ENCODE assay signal across 9 mouse cellular contexts in the genomic region with DNA sequence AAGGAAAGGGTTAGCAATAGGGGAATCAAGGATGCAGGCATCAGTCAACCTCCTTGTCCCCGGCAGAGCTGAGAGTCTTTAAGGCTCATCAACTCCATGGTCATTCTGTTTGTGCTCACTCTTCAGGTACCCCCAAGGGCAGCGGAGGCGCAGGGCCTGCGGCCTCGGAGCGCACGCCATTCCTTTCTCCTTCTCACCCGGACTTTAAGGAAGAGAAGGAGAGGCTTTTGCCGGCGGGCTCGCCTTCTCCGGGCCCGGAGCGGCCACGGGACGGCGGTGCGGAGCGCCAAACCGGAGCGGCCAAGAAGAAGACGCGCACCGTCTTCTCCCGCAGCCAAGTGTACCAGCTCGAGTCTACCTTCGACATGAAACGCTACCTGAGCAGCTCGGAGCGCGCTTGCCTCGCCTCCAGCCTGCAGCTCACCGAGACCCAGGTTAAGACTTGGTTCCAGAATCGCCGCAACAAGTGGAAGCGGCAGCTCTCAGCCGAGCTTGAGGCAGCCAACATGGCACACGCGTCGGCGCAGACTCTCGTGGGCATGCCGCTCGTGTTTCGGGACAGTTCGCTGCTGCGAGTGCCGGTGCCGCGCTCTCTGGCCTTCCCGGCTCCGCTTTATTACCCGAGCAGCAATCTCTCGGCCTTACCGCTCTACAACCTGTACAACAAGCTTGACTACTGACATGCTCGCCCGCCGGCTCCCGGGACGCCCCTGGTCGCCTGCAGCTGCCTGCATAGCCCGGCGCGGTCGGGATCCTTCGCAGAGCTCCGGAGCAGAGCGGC. TPM values are rescaled to one million over a fixed set of nuclear protein-coding genes. Genes with fewer than 3 reads are reported as not detected.
DNase-seq lines count a peak whose midpoint lies in the region; ATAC-seq and TF ChIP-seq lines count a peak whose summit lies in the region.
"Had no signal": no experiment of that assay in that cellular context is flagged by ENCODE, and none has a peak within 500 bp of the region (broad histone marks: within the 10 kb centered on the region; RNA-seq: fewer than 3 reads in every experiment).

No protein-coding gene starts in this region.

- ATAC-seq in forebrain, embryonic 11.5 days (replicated peaks; ENCODE audit: low FRiP score): no peak

- peak; percentile 62 for DNase-seq in kidney, adult 18-20 months
- no peak for DNase-seq in kidney, postnatal 14 days
- no peak for DNase-seq in ES-E14 (ENCODE audit: low read depth, low spot score)
- peak; percentile 81 for DNase-seq in forebrain, embryonic 11.5 days (ENCODE audit: low spot score)
- peak; percentile 41 for DNase-seq in kidney, postnatal 10 days
- DNase-seq in neural tube, embryonic 10.5 days (ENCODE audit: extremely low spot score, low spot score): peak; percentile 74
- DNase-seq in left cerebral cortex, adult 2 months (ENCODE audit: extremely low spot score in 1 of 2, low spot score in 2 of 2): no peak
- no peak for DNase-seq in frontal cortex, adult 2 months (ENCODE audit: extremely low spot score in 1 of 2, low spot score in 1 of 2)

- under 1% methylated on average over 68 of the region's 68 CpGs for WGBS in forebrain, embryonic 11.5 days

- 0 out of 2 replicates have a peak overlapping the region, but pooled peaks have one; percentile 12 for H3K9ac ChIP-seq in ES-E14 (ENCODE audit: insufficient read depth, low read depth, low read length, poor library complexity, severe bottlenecking)
- H3K9ac ChIP-seq in forebrain, embryonic 11.5 days (ENCODE audit: low read length): no peak overlapping the region

- TF ChIP-seq CTCF in left cerebral cortex, adult 2 months (IDR thresholded peaks at IDR 0.05): no peak

- intact Hi-C loops in left cerebral cortex, adult 2 months (cut with DNase I): loop anchor here (2.0 to 5.0 kb wide), 2 partner anchors 15 to 193 kb away; a partner anchor contains a TSS

- 0 out of 2 replicates have a peak overlapping the region, but pooled peaks have one; percentile 8 for H3K4me2 ChIP-seq in forebrain, embryonic 11.5 days (ENCODE audit: low read depth, low read length, severe bottlenecking)

- peak overlapping the region; percentile 14 to 35; a peak in 2 of 4 replicates for H3K4me3 ChIP-seq in ES-E14 (ENCODE audit: insufficient read depth in 1 of 2, low read depth in 1 of 2, low read length in 2 of 2, poor library complexity in 1 of 2, severe bottlenecking in 1 of 2)
- peak overlapping the region; percentile 9; the same call in 1 of the 2 replicates for H3K4me3 ChIP-seq in forebrain, embryonic 11.5 days (ENCODE audit: low read depth, low read length)
- H3K4me3 ChIP-seq in left cerebral cortex, adult 2 months: no peak overlapping the region

- no peaks in the 10 kb centered on the region for H3K9me3 ChIP-seq in ES-E14 (ENCODE audit: control insufficient read depth, insufficient read depth, low read depth, low read length)
- no peaks in the 10 kb centered on the region for H3K9me3 ChIP-seq in forebrain, embryonic 11.5 days (ENCODE audit: control insufficient read depth, low read length)

- H3K27ac ChIP-seq in ES-E14 (ENCODE audit: insufficient read depth, low read depth, low read length, poor library complexity, severe bottlenecking): no peak overlapping the region
- no peak overlapping the region for H3K27ac ChIP-seq in forebrain, embryonic 11.5 days (ENCODE audit: low read depth, low read length)
- no peak overlapping the region for H3K27ac ChIP-seq in left cerebral cortex, adult 2 months

- in situ Hi-C loops in ES-E14 (cut with MboI; ENCODE audit: low sequenced_read_pairs in 2 of 2, unreplicated experiment in 2 of 2): loop anchor here (10.0 kb wide), 1 partner anchor 1039 kb away; a partner anchor contains a TSS

- H3K36me3 ChIP-seq in ES-E14 (ENCODE audit: control insufficient read depth, insufficient read depth, low read length, poor library complexity, severe bottlenecking): no peaks in the 10 kb centered on the region
- no peaks in the 10 kb centered on the region for H3K36me3 ChIP-seq in forebrain, embryonic 11.5 days (ENCODE audit: control insufficient read depth, insufficient read depth, low read length)

- H3K4me1 ChIP-seq in ES-E14 (ENCODE audit: control insufficient read depth in 2 of 2, insufficient read depth in 2 of 2, low read length in 2 of 2, poor library complexity in 1 of 2): peaks cover 0 to 4% of the 10 kb centered on the region in 2 experiments; a peak in 1 of 4 replicates
- H3K4me1 ChIP-seq in forebrain, embryonic 11.5 days (replicated peaks; ENCODE audit: control insufficient read depth, insufficient read depth, low read length): peaks cover 17% of the 10 kb centered on the region

- peaks cover 85% of the 10 kb centered on the region for H3K27me3 ChIP-seq in forebrain, embryonic 11.5 days (ENCODE audit: control insufficient read depth, insufficient read depth, low read length)

TF ChIP-seq in ES-E14, 5 proteins besides CTCF, POLR2A, EP300 and RAD21:
- TF ChIP-seq ZNF384 (IDR thresholded peaks at IDR 0.05; ENCODE audit: low read depth, low read length) (no peak), ZC3H11A (IDR thresholded peaks at IDR 0.05; ENCODE audit: borderline replicate concordance, low read depth, low read length) (no peak), CHD2 (IDR thresholded peaks at IDR 0.05; ENCODE audit: low read depth, low read length) (no peak), MAFK (IDR thresholded peaks at IDR 0.05; ENCODE audit: insufficient read depth, low read depth, low read length) (no peak), HCFC1 (IDR thresholded peaks at IDR 0.05; ENCODE audit: borderline replicate concordance, insufficient read depth, low read length) (no peak)

RNA-seq across cellular contexts. Expression of a gene that starts 4.5 kb away (rescaled TPM):
- total RNA-seq in ES-E14 (2012; rRNA removed): 127 and 131 TPM in 2 replicates
- 256 and 281 TPM in 2 replicates for polyA plus RNA-seq in forebrain, embryonic 11.5 days (2014; fragmentation: Nextera tagmentation; extraction: Ambion mirVana)
- total RNA-seq in left cerebral cortex, adult 2 months (2021): 10 to 100 TPM; 59.6 to 62.2 TPM
- polyA plus RNA-seq in frontal cortex, adult 2 months (2012; rRNA removed): 75.0 and 75.8 TPM in 2 replicates

RNA-seq across cellular contexts. Expression of a gene that starts 6.9 kb away (rescaled TPM):
- total RNA-seq in ES-E14 (2012; rRNA removed): 0.18 and 0.21 TPM in 2 replicates
- polyA plus RNA-seq in forebrain, embryonic 11.5 days (2014; fragmentation: Nextera tagmentation; extraction: Ambion mirVana): 0.61 and 0.68 TPM in 2 replicates
- total RNA-seq in left cerebral cortex, adult 2 months (2021): not detected
- polyA plus RNA-seq in frontal cortex, adult 2 months (2012; rRNA removed): not detected in 2 replicates
- total RNA-seq: layer of hippocampus, postnatal 10 days had no signal

RNA-seq across cellular contexts. Expression of a gene that starts 12.8 kb away (rescaled TPM):
- total RNA-seq in ES-E14 (2012; rRNA removed): not detected in 2 replicates
- 0.29 and 0.31 TPM in 2 replicates for polyA plus RNA-seq in forebrain, embryonic 11.5 days (2014; fragmentation: Nextera tagmentation; extraction: Ambion mirVana)
- total RNA-seq in left cerebral cortex, adult 2 months (2021): not detected
- not detected in 2 replicates for polyA plus RNA-seq in frontal cortex, adult 2 months (2012; rRNA removed)
- total RNA-seq: layer of hippocampus, postnatal 10 days had no signal

Comparison
In these comparisons a context has a peak if more than half of its experiments do, and no peak if none do; other contexts are left out.
1. DNase-seq: peak in kidney, adult 18-20 months (single experiment), forebrain, embryonic 11.5 days (single experiment), kidney, postnatal 10 days (single experiment) and neural tube, embryonic 10.5 days (single experiment); none in kidney, postnatal 14 days (single experiment), ES-E14 (single experiment), left cerebral cortex, adult 2 months (0 of 2) and frontal cortex, adult 2 months (0 of 2).